Mouse (Mus musculus) adrenal gland (tissue): ENCODE results near the gene D230025D16Rik.

Experiments used
- intact Hi-C: fragments of 180-260 bp; cut with DNase I; formaldehyde crosslinking; loops from one replicate; pipeline ENCODE4 v1.15.1; 2025

D230025D16Rik gene

GRCm38 (mm10) chr8:105264024-105264982, 39.4 kb downstream of the D230025D16Rik start, which contains the start of the genes Tradd and Fbxl8:
Tradd (minus strand) TSS chr8:105264609.
Fbxl8 (plus strand) TSS chr8:105264648.
- intact Hi-C loops: loop anchor here (5.0 kb wide), 1 partner anchor 37 kb away; the partner anchor contains the start of gene D230025D16Rik

GRCm38 (mm10) chr8:105265128-105265527, 40.2 kb downstream of the D230025D16Rik start:
- intact Hi-C loops: no loop called here

- intact Hi-C loops: no loop called here
Measured at GRCm38 (mm10) chr8:105266775-105267174, 41.8 kb downstream of the D230025D16Rik start.

- intact Hi-C loops: no loop called here
Measured at GRCm38 (mm10) chr8:105268342-105269074, 43.6 kb downstream of the D230025D16Rik start.

GRCm38 (mm10) chr8:105269075-105269458, 44.1 kb downstream of the D230025D16Rik start:
- intact Hi-C loops: no loop called here

- intact Hi-C loops: no loop called here
Measured at GRCm38 (mm10) chr8:105269461-105269947, 44.6 kb downstream of the D230025D16Rik start, which contains the start of gene Hsf4. Hsf4 (plus strand) TSS chr8:105269801.

GRCm38 (mm10) chr8:105270101-105270915, 45.4 kb downstream of the D230025D16Rik start:
- intact Hi-C loops: no loop called here

GRCm38 (mm10) chr8:105270916-105271186, 45.9 kb downstream of the D230025D16Rik start:
- intact Hi-C loops: no loop called here

- intact Hi-C loops: no loop called here
Measured at GRCm38 (mm10) chr8:105275387-105275786, 50.4 kb downstream of the D230025D16Rik start.

GRCm38 (mm10) chr8:105275840-105276239, 50.9 kb downstream of the D230025D16Rik start, which contains the start of gene Nol3:
Nol3 (plus strand) TSS chr8:105276140.
- intact Hi-C loops: no loop called here

GRCm38 (mm10) chr8:105276292-105277120, 51.6 kb downstream of the D230025D16Rik start:
- intact Hi-C loops: no loop called here

- intact Hi-C loops: no loop called here
Measured at GRCm38 (mm10) chr8:105278911-105279334, 54.0 kb downstream of the D230025D16Rik start.

GRCm38 (mm10) chr8:105280567-105280966, 55.6 kb downstream of the D230025D16Rik start:
- intact Hi-C loops: no loop called here

GRCm38 (mm10) chr8:105281821-105282220, 56.9 kb downstream of the D230025D16Rik start:
- intact Hi-C loops: no loop called here

- intact Hi-C loops: no loop called here
Measured at GRCm38 (mm10) chr8:105282239-105282638, 57.3 kb downstream of the D230025D16Rik start.

GRCm38 (mm10) chr8:105283074-105283473, 58.1 kb downstream of the D230025D16Rik start:
- intact Hi-C loops: no loop called here

- intact Hi-C loops: no loop called here
Measured at GRCm38 (mm10) chr8:105285514-105285913, 60.6 kb downstream of the D230025D16Rik start.

GRCm38 (mm10) chr8:105286907-105287306, 62.0 kb downstream of the D230025D16Rik start:
- intact Hi-C loops: no loop called here

GRCm38 (mm10) chr8:105288231-105288630, 63.3 kb downstream of the D230025D16Rik start:
- intact Hi-C loops: no loop called here
